Mouse (Mus musculus): ENCODE data around the gene Npy4r. TPM values are rescaled to one million over a fixed set of nuclear protein-coding genes. Genes with fewer than 3 reads are reported as not detected.

Npy4r gene
- polyA plus RNA-seq, 1 experiment = 0.34 TPM

DNA sequence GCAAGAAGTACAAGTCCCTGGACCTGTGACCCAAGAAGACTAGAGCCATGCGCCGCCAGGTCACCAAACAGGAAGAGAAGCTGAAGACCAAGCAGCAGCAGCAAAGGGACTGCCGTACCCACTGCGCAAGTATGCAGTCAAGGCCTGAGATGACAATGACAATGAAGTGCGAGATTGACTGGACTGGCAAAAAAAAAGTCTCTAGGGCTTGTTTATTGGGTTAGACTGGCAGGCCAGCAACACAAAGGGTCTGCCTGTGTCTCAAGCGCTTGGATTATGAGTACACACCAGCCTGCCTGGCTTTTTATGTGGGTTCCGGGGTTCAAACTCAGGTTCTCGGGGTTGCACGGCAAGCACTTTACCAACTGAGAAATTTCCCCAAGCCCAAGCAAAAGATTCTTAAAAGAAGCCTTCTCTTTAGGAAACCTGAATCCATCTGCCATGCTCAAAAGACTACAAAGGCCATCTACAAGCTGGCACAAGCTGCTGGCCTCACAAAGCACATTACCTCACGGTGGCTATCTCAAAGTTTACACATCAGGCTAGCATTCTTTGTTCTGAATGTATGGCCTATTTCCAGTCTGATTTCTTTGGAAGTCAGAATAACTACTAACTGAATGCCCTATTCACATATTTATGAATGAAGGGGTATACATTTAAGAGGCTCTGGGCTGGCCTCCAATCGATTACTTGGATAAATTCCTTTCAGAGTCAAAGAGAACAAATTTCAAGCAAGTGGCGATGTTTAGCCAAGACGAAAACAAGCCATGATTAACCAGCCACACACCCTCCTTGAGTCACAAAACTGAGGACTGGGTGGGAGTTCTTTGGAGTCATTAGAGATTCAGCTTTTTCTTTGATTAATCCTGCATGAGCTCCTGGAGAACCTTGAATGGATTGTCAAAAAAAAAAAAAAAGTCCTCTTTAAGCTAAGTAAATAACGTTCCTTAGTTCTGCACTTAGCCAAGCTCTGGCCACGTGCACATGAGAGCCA is 12.3 kb downstream of the Npy4r start:
- no peak overlapping the region for H3ac ChIP-seq (ENCODE audit: control insufficient read depth, insufficient read length)
- H3K27me3 ChIP-seq (ENCODE audit: control insufficient read depth, insufficient read depth, insufficient read length) = no peaks in the 10 kb centered on the region
- no peaks in the 10 kb centered on the region for H3K36me3 ChIP-seq (ENCODE audit: control insufficient read depth, insufficient read depth)
- TF ChIP-seq USF1 (IDR thresholded peaks at IDR 0.05; ENCODE audit: low read depth) (no peak), CEBPB (IDR thresholded peaks at IDR 0.05; ENCODE audit: insufficient read depth, poor library complexity, severe bottlenecking) (no peak), SRF (IDR thresholded peaks at IDR 0.05; ENCODE audit: control insufficient read depth, insufficient read length, low read depth) (no peak), TCF12 (IDR thresholded peaks at IDR 0.05; ENCODE audit: insufficient read depth, poor library complexity, severe bottlenecking) (no peak), MYOG (IDR thresholded peaks at IDR 0.05; ENCODE audit: control insufficient read depth in 1 of 3, insufficient read depth in 1 of 3, insufficient read length in 2 of 3, low read depth in 2 of 3) (no peak), REST (IDR thresholded peaks at IDR 0.05; ENCODE audit: insufficient read depth, insufficient read length) (no peak), E2F4 (IDR thresholded peaks at IDR 0.05; ENCODE audit: insufficient read depth) (no peak), POLR2AphosphoS2 (IDR thresholded peaks at IDR 0.05; ENCODE audit: insufficient read length, low read depth) (no peak), MAX (IDR thresholded peaks at IDR 0.05; ENCODE audit: low read depth) (no peak)
- no peaks in the 10 kb centered on the region for H3K79me2 ChIP-seq (ENCODE audit: control insufficient read depth, insufficient read depth)
- no peak overlapping the region for H3K4me2 ChIP-seq (ENCODE audit: low read depth)
- H3K4me3 ChIP-seq = no peak overlapping the region

DNA sequence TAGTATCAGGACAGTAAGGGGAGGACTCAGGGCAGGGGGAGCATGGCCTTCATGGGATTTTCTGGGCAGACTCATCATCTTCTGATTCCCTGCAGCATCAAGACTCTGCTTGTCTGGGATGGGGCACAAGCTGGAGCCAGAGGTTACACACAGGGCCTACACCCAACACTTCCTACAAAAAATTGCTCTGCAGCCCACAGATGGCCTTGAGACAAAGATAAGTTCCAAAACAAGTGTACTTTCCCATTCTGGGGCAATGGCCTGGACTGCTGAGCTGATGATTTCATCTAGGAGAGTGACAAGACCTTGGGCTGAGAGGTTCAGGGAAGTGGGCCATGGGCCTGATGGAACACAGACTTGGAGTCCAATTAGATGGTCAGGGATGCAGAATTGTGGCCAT is 16.9 kb downstream of the Npy4r start:
- TF ChIP-seq POLR2A (IDR thresholded peaks at IDR 0.05; ENCODE audit: insufficient read length, low read depth) = no peak
- TF ChIP-seq CEBPB (IDR thresholded peaks at IDR 0.05; ENCODE audit: insufficient read depth, poor library complexity, severe bottlenecking) = no peak
- TF ChIP-seq E2F4 (IDR thresholded peaks at IDR 0.05; ENCODE audit: insufficient read depth) = no peak
- TF ChIP-seq MAX (IDR thresholded peaks at IDR 0.05; ENCODE audit: low read depth) = no peak
- no peak for TF ChIP-seq SRF (IDR thresholded peaks at IDR 0.05; ENCODE audit: control insufficient read depth, insufficient read length, low read depth)
- no peak for TF ChIP-seq MYOG (IDR thresholded peaks at IDR 0.05; ENCODE audit: control insufficient read depth in 1 of 3, insufficient read depth in 1 of 3, insufficient read length in 2 of 3, low read depth in 2 of 3)
- no peak for TF ChIP-seq REST (IDR thresholded peaks at IDR 0.05; ENCODE audit: insufficient read depth, insufficient read length)
- H3K36me3 ChIP-seq (ENCODE audit: control insufficient read depth, insufficient read depth) = no peaks in the 10 kb centered on the region
- H3K27me3 ChIP-seq (ENCODE audit: control insufficient read depth, insufficient read depth, insufficient read length) = no peaks in the 10 kb centered on the region
- H3ac ChIP-seq (ENCODE audit: control insufficient read depth, insufficient read length) = no peak overlapping the region
- H3K79me2 ChIP-seq (ENCODE audit: control insufficient read depth, insufficient read depth) = no peaks in the 10 kb centered on the region
- H3K4me2 ChIP-seq (ENCODE audit: low read depth) = no peak overlapping the region
- no peak overlapping the region for H3K4me3 ChIP-seq

GRCm38 (mm10) chr14:34131216-34131615 is 21.1 kb downstream of the Npy4r start:
- no peak overlapping the region for H3K4me3 ChIP-seq
- no peak for TF ChIP-seq POLR2A (IDR thresholded peaks at IDR 0.05; ENCODE audit: insufficient read length, low read depth)
- no peak for TF ChIP-seq MYOG (IDR thresholded peaks at IDR 0.05; ENCODE audit: control insufficient read depth in 1 of 3, insufficient read depth in 1 of 3, insufficient read length in 2 of 3, low read depth in 2 of 3)
- no peak for TF ChIP-seq TCF12 (IDR thresholded peaks at IDR 0.05; ENCODE audit: insufficient read depth, poor library complexity, severe bottlenecking)
- no peak for TF ChIP-seq CEBPB (IDR thresholded peaks at IDR 0.05; ENCODE audit: insufficient read depth, poor library complexity, severe bottlenecking)
- no peak for TF ChIP-seq REST (IDR thresholded peaks at IDR 0.05; ENCODE audit: insufficient read depth, insufficient read length)
- no peak for TF ChIP-seq POLR2AphosphoS2 (IDR thresholded peaks at IDR 0.05; ENCODE audit: insufficient read length, low read depth)
- TF ChIP-seq MYOD1 (IDR thresholded peaks at IDR 0.05; ENCODE audit: control insufficient read depth in 1 of 3, insufficient read length in 2 of 3, low read depth in 2 of 3) = no peak
- TF ChIP-seq MAX (IDR thresholded peaks at IDR 0.05; ENCODE audit: low read depth) = no peak
- no peak for TF ChIP-seq TCF3 (IDR thresholded peaks at IDR 0.05; ENCODE audit: insufficient read length, low read depth)
- TF ChIP-seq USF1 (IDR thresholded peaks at IDR 0.05; ENCODE audit: low read depth) = no peak
- TF ChIP-seq E2F4 (IDR thresholded peaks at IDR 0.05; ENCODE audit: insufficient read depth) = no peak
- no peak for TF ChIP-seq SRF (IDR thresholded peaks at IDR 0.05; ENCODE audit: control insufficient read depth, insufficient read length, low read depth)

DNA sequence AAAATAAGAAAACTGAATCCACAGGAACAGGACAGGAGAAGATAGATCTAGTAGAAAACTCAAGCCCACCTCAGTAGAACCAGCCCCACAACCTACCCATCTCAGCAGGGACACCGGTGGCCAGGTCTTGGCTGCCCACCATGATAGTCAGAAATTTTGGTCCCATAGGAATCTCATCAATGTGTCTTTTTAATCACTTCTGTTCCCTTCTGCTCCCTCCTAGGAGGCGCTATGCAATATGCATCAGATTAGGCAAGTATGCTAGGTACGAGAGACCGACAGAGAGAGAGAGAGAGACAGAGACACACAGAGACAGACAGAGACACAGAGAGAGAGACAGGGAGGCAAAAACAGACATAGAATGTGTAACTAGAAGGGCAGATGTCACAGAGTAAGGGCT is 30.6 kb downstream of the Npy4r start:
- Histone ChIP-seq H3K4me2 (ENCODE audit: low read depth) (no peak overlapping the region), H3ac (ENCODE audit: control insufficient read depth, insufficient read length) (no peak overlapping the region), H3K36me3 (ENCODE audit: control insufficient read depth, insufficient read depth) (no peaks in the 10 kb centered on the region), H3K79me2 (ENCODE audit: control insufficient read depth, insufficient read depth) (no peaks in the 10 kb centered on the region), H3K27me3 (ENCODE audit: control insufficient read depth, insufficient read depth, insufficient read length) (no peaks in the 10 kb centered on the region), H3K4me3 (no peak overlapping the region)
- TF ChIP-seq SRF (IDR thresholded peaks at IDR 0.05; ENCODE audit: control insufficient read depth, insufficient read length, low read depth) (no peak), E2F4 (IDR thresholded peaks at IDR 0.05; ENCODE audit: insufficient read depth) (no peak), CEBPB (IDR thresholded peaks at IDR 0.05; ENCODE audit: insufficient read depth, poor library complexity, severe bottlenecking) (no peak), REST (IDR thresholded peaks at IDR 0.05; ENCODE audit: insufficient read depth, insufficient read length) (no peak), TCF12 (IDR thresholded peaks at IDR 0.05; ENCODE audit: insufficient read depth, poor library complexity, severe bottlenecking) (no peak), MYOD1 (IDR thresholded peaks at IDR 0.05; ENCODE audit: control insufficient read depth in 1 of 3, insufficient read length in 2 of 3, low read depth in 2 of 3) (no peak), MYOG (IDR thresholded peaks at IDR 0.05; ENCODE audit: control insufficient read depth in 1 of 3, insufficient read depth in 1 of 3, insufficient read length in 2 of 3, low read depth in 2 of 3) (no peak), POLR2A (IDR thresholded peaks at IDR 0.05; ENCODE audit: insufficient read length, low read depth) (no peak), USF1 (IDR thresholded peaks at IDR 0.05; ENCODE audit: low read depth) (no peak), TCF3 (IDR thresholded peaks at IDR 0.05; ENCODE audit: insufficient read length, low read depth) (no peak), POLR2AphosphoS2 (IDR thresholded peaks at IDR 0.05; ENCODE audit: insufficient read length, low read depth) (no peak), MAX (IDR thresholded peaks at IDR 0.05; ENCODE audit: low read depth) (no peak)

More at GRCm38 (mm10) chr14:34131216-34131615, 21.1 kb downstream of the Npy4r start:
- H3K4me2 ChIP-seq (ENCODE audit: low read depth) = no peak overlapping the region
- no peaks in the 10 kb centered on the region for H3K27me3 ChIP-seq (ENCODE audit: control insufficient read depth, insufficient read depth, insufficient read length)
- no peaks in the 10 kb centered on the region for H3K36me3 ChIP-seq (ENCODE audit: control insufficient read depth, insufficient read depth)
- H3ac ChIP-seq (ENCODE audit: control insufficient read depth, insufficient read length) = no peak overlapping the region
- H3K79me2 ChIP-seq (ENCODE audit: control insufficient read depth, insufficient read depth) = no peaks in the 10 kb centered on the region

Data from myocyte (in vitro differentiated cells).